Mouse (Mus musculus): ENCODE results near the gene Coa7. TPM values are rescaled to one million over a fixed set of nuclear protein-coding genes. Genes with fewer than 3 reads are reported as not detected.
A peak's percentile ranks its signal among the peaks of the same experiment; 100 is the strongest.
"Not testable (repeated sequence)": the region's sequence is repeated elsewhere in the genome, so short reads cannot be mapped to it uniquely, and the experiment has no call there.

Coa7 gene
- polyA plus RNA-seq, 1 experiment: 18.8 TPM

GRCm38 (mm10) chr4:108345826-108346225 is 17.9 kb downstream of the Coa7 start:
- no peak for TF ChIP-seq CTCF (IDR thresholded peaks at IDR 0.05; ENCODE audit: borderline replicate concordance, extremely low read depth, insufficient read depth, insufficient read length)
- no peak for TF ChIP-seq POLR2A (IDR thresholded peaks at IDR 0.05; ENCODE audit: borderline replicate concordance, extremely low read depth, insufficient read depth, insufficient read length, poor library complexity, severe bottlenecking)
- no peak for DNase-seq (ENCODE audit: low read depth)

- TF ChIP-seq CTCF (IDR thresholded peaks at IDR 0.05; ENCODE audit: borderline replicate concordance, extremely low read depth, insufficient read depth, insufficient read length): no peak
- TF ChIP-seq POLR2A (IDR thresholded peaks at IDR 0.05; ENCODE audit: borderline replicate concordance, extremely low read depth, insufficient read depth, insufficient read length, poor library complexity, severe bottlenecking): no peak
- DNase-seq (ENCODE audit: low read depth): no peak
Measured at GRCm38 (mm10) chr4:108347111-108347510, 19.2 kb downstream of the Coa7 start.

- no peak for DNase-seq (ENCODE audit: low read depth)
- no peak for TF ChIP-seq CTCF (IDR thresholded peaks at IDR 0.05; ENCODE audit: borderline replicate concordance, extremely low read depth, insufficient read depth, insufficient read length)
Measured at GRCm38 (mm10) chr4:108348256-108348875, 20.4 kb downstream of the Coa7 start.

GRCm38 (mm10) chr4:108349064-108349463 is 21.1 kb downstream of the Coa7 start:
- DNase-seq (ENCODE audit: low read depth): no peak
- TF ChIP-seq POLR2A (IDR thresholded peaks at IDR 0.05; ENCODE audit: borderline replicate concordance, extremely low read depth, insufficient read depth, insufficient read length, poor library complexity, severe bottlenecking) (no peak), CTCF (IDR thresholded peaks at IDR 0.05; ENCODE audit: borderline replicate concordance, extremely low read depth, insufficient read depth, insufficient read length) (no peak)

- no peak for TF ChIP-seq POLR2A (IDR thresholded peaks at IDR 0.05; ENCODE audit: borderline replicate concordance, extremely low read depth, insufficient read depth, insufficient read length, poor library complexity, severe bottlenecking)
- TF ChIP-seq CTCF (IDR thresholded peaks at IDR 0.05; ENCODE audit: borderline replicate concordance, extremely low read depth, insufficient read depth, insufficient read length): no peak
- no peak for DNase-seq (ENCODE audit: low read depth)
Measured at GRCm38 (mm10) chr4:108349836-108350547, 22.1 kb downstream of the Coa7 start.

GRCm38 (mm10) chr4:108350819-108351218 is 22.9 kb downstream of the Coa7 start:
- TF ChIP-seq POLR2A (IDR thresholded peaks at IDR 0.05; ENCODE audit: borderline replicate concordance, extremely low read depth, insufficient read depth, insufficient read length, poor library complexity, severe bottlenecking) (no peak), CTCF (IDR thresholded peaks at IDR 0.05; ENCODE audit: borderline replicate concordance, extremely low read depth, insufficient read depth, insufficient read length) (no peak)
- peak; percentile 87 for DNase-seq (ENCODE audit: low read depth)

- DNase-seq (ENCODE audit: low read depth): not testable (repeated sequence)
Measured at GRCm38 (mm10) chr4:108353591-108353990, 25.7 kb downstream of the Coa7 start.

GRCm38 (mm10) chr4:108357458-108357857 is 29.5 kb downstream of the Coa7 start:
- no peak for DNase-seq (ENCODE audit: low read depth)
- TF ChIP-seq POLR2A (IDR thresholded peaks at IDR 0.05; ENCODE audit: borderline replicate concordance, extremely low read depth, insufficient read depth, insufficient read length, poor library complexity, severe bottlenecking) (no peak), CTCF (IDR thresholded peaks at IDR 0.05; ENCODE audit: borderline replicate concordance, extremely low read depth, insufficient read depth, insufficient read length) (no peak)

GRCm38 (mm10) chr4:108358498-108358897 is 30.6 kb downstream of the Coa7 start:
- no peak for DNase-seq (ENCODE audit: low read depth)
- TF ChIP-seq CTCF (IDR thresholded peaks at IDR 0.05; ENCODE audit: borderline replicate concordance, extremely low read depth, insufficient read depth, insufficient read length): no peak
- TF ChIP-seq POLR2A (IDR thresholded peaks at IDR 0.05; ENCODE audit: borderline replicate concordance, extremely low read depth, insufficient read depth, insufficient read length, poor library complexity, severe bottlenecking): no peak

GRCm38 (mm10) chr4:108360136-108361055 is 32.5 kb downstream of the Coa7 start:
- peak; percentile 99 for DNase-seq (ENCODE audit: low read depth)
- TF ChIP-seq POLR2A (IDR thresholded peaks at IDR 0.05; ENCODE audit: borderline replicate concordance, extremely low read depth, insufficient read depth, insufficient read length, poor library complexity, severe bottlenecking) (peak; percentile 60; the same call in 1 of the 2 replicates), CTCF (IDR thresholded peaks at IDR 0.05; ENCODE audit: borderline replicate concordance, extremely low read depth, insufficient read depth, insufficient read length) (no peak)

Measured in brain, embryonic 14.5 days (tissue).